Mouse (Mus musculus) neutrophil, adult 5-6 weeks (primary cell): Measurements from ENCODE around the gene Hes6. TPM values are rescaled to one million over a fixed set of nuclear protein-coding genes. Genes with fewer than 3 reads are reported as not detected.

Experiments
- ATAC-seq: fragments of 151-379, 151-347 bp; 2 replicates; pipeline ENCODE4 v1.8.0; 2017; ENCODE audit warnings: mild to moderate bottlenecking, moderate TSS enrichment; ENCODE audit not compliant: insufficient number of reproducible peaks, poor library complexity, low FRiP score, severe bottlenecking; ENCODE audit errors: extremely low read depth
- total RNA-seq: library from RNA; stranded (forward); fragments of 200-1000 nt; gene quantifications from 2 replicates; pipeline ENCODE4 v1.2.3, GENCODE M21; 2017

Hes6 gene
- total RNA-seq, 1 experiment from 2014 or later = 19.1 TPM

- no peak for ATAC-seq
Measured at GRCm38 (mm10) chr1:91444841-91445830, 31.3 kb upstream of the Hes6 start.

- ATAC-seq = no peak
Measured at GRCm38 (mm10) chr1:91442350-91442990, 28.6 kb upstream of the Hes6 start.

- no peak for ATAC-seq
Measured at GRCm38 (mm10) chr1:91441855-91442254, 28.0 kb upstream of the Hes6 start.

- no peak for ATAC-seq
Measured at GRCm38 (mm10) chr1:91439776-91440175, 25.9 kb upstream of the Hes6 start.

- peak; percentile 18; the same call in 1 of the 2 replicates for ATAC-seq
Measured at GRCm38 (mm10) chr1:91437573-91437972, 23.7 kb upstream of the Hes6 start.

- ATAC-seq = no peak
Measured at GRCm38 (mm10) chr1:91437083-91437400, 23.2 kb upstream of the Hes6 start.

GRCm38 (mm10) chr1:91436380-91437082, 22.7 kb upstream of the Hes6 start:
- no peak for ATAC-seq

GRCm38 (mm10) chr1:91435606-91436130, 21.8 kb upstream of the Hes6 start:
- ATAC-seq = no peak

GRCm38 (mm10) chr1:91434905-91435304, 21.1 kb upstream of the Hes6 start:
- no peak for ATAC-seq

- no peak for ATAC-seq
Measured at GRCm38 (mm10) chr1:91430761-91431160, 16.9 kb upstream of the Hes6 start.

GRCm38 (mm10) chr1:91429212-91429611, 15.4 kb upstream of the Hes6 start:
- ATAC-seq = no peak

- ATAC-seq = peak; percentile 54; the same call in 1 of the 2 replicates
Measured at GRCm38 (mm10) chr1:91428614-91429013, 14.8 kb upstream of the Hes6 start.

- no peak for ATAC-seq
Measured at GRCm38 (mm10) chr1:91426397-91426796, 12.6 kb upstream of the Hes6 start.

GRCm38 (mm10) chr1:91420601-91421065, 6.8 kb upstream of the Hes6 start:
- ATAC-seq = no peak

- ATAC-seq = no peak
Measured at GRCm38 (mm10) chr1:91419862-91420600, 6.2 kb upstream of the Hes6 start.

GRCm38 (mm10) chr1:91417991-91418390, 4.2 kb upstream of the Hes6 start:
- no peak for ATAC-seq

GRCm38 (mm10) chr1:91415311-91415710, 1.5 kb upstream of the Hes6 start:
- no peak for ATAC-seq

GRCm38 (mm10) chr1:91414903-91415302, 1.1 kb upstream of the Hes6 start:
- ATAC-seq = no peak

- no peak for ATAC-seq
Measured at GRCm38 (mm10) chr1:91413536-91413897, 321 bp downstream of the Hes6 start.
